Mouse (Mus musculus): ENCODE measurements around the gene Ap1b1.

- TF ChIP-seq CTCF (IDR thresholded peaks at IDR 0.05; ENCODE audit: low read depth): no peak
- TF ChIP-seq EP300 (IDR thresholded peaks at IDR 0.05; ENCODE audit: low read depth): no peak
Observed at GRCm38 (mm10) chr11:5032706-5033105, 46.1 kb downstream of the Ap1b1 start.

Measured in liver, postnatal 0 days (tissue).